Mouse (Mus musculus) adrenal gland (tissue): Measurements from ENCODE around the gene Gpr37l1.
"Not testable (repeated sequence)": the region's sequence is repeated elsewhere in the genome, so short reads cannot be mapped to it uniquely, and the experiment has no call there.

Source experiments
- intact Hi-C: fragments of 180-260 bp; cut with DNase I; formaldehyde crosslinking; loops from one replicate; pipeline ENCODE4 v1.15.1; 2025
- long read RNA-seq, 2 experiments: library from polyadenylated mRNA; unstranded; transcript quantifications; one replicate each; pipeline ENCODE4 v2.0.0; 2020; ENCODE audit warnings: borderline replicate concordance in 1 of 2; ENCODE audit not compliant: insufficient replicate concordance in 1 of 2

The Gpr37l1 gene
- long read RNA-seq, experiment 1, partial matches to known transcripts: 0 of 3 reads
- long read RNA-seq, experiment 1, other reads (novel, unspliced or antisense): 1 of 3 reads
- long read RNA-seq, experiment 2, partial matches to known transcripts: 0 of 2 reads
- long read RNA-seq, experiment 2, other reads (novel, unspliced or antisense): 0 of 2 reads

DNA sequence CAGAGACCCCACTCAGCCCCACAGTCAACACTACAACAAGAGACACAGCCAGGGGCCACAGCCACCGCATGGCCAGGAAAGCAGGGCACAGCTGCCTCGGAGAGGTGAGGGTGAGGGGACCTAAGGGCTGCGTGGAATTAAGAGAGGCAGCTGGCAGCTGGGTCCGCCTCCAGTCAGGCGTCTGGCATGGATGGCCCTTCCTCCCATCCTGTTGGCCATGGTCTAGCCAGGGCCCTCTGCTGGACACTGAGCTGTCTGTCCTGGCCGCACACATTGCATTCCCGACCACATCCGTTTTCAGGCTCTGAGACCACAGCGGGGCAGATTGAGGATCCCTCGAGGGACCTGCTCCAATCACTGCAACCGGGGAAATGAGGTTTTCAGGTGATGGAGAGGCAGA is at the start of gene Gpr37l1:
Gpr37l1 (minus strand) TSS at position 247 of the 400 bp plus-strand sequence.
- intact Hi-C loops: no loop called here

DNA sequence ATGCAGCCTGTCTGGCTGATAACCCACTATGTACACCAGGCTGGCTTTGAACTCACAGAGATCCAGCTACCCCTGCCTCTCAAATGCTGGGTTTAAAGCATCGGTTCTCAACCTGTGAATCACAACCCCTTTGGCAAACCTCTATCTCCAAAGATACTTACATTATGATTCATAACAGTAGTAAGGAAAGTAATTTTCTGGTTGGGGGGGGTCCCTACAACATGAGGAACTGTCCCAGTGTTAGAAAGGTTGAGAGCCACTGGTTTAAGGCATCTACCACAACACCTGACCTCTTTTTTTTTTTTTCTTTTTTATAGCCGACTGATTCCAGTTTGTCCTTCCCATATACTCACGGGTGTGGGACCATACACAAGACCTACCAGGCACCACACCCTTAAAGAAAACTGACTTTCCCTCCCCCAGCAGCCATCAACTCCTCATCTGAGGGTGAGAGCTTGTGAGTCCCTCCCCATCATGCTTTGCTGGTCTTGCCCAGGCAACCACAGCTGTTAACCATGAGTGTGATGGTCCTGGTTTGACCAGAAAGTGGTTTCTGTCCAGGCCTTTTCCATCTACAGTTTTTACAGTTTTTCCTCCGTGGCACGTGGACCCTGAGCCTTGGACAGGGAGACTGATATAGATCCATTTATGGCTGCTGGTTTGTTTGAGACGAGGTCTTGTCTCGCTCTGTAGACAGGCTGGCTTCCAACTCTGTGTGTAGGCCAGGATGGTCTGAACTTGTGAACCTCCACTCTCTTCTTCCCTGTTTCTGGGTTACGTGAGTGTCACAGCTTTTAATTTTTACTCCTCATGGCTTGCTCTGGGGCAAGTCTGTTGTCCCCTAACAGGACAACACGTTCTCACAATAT is 46.5 kb upstream of the Gpr37l1 start:
- intact Hi-C loops: no loop called here

DNA sequence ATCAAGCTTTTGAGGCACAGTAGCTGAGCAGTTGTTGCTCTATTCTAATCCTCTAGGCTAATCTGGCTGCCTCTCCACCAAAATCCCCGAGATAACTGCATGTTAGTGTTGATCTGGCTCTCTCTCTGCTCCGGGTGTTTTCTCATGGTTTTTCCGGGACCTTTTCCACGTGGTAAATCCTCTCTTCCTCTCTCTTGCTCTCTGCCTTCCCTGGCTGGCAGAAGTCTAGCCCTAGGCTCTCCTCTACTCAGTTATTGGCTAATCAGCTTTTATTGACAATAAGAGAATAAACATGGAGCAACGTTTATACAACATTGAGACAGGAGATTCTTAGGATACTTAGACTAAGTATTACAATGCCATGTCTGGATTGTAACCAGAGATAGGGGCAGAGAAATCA is 42.9 kb upstream of the Gpr37l1 start:
- intact Hi-C loops: no loop called here

DNA sequence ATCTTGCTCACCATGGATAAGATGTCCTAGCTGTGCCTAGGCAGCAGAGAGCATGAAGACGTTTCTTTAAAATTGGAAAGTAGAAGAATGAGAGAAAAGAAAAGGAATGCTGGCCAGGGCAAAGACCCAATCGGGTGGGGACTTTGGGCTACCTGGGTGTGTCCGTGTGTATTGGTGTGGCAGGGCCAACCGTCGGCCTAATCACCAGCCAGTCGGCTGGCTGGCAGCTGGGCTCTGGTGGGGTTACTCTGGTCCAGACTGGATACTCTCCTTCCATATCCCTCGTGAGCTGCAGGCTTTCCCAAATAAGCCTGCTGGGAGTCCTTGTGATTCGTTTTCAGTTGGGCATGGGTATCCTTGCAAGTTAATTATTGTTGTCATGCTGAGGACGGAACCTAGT is 41.2 kb upstream of the Gpr37l1 start:
- intact Hi-C loops: no loop called here

GRCm38 (mm10) chr1:135206586-135207339 is 39.3 kb upstream of the Gpr37l1 start:
- intact Hi-C loops: no loop called here

DNA sequence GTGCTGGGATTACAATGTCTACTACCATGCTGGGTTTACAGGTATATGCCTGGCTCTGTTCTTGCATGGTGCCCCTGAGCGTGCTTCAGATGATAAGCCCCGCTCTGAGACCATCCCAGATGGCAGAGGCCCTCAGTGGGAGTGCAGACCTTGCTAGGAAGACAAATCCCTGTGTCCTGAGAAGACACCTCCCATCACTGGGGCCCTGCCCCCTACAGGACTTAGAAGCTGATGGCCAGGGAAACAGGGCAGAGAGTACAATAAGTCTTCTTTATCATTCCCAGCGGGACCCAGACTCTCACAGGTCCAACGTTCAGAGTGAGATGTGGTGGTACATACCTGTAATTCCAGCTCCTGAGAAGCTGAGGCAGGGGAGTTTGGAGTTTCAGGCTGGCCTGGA is 37.8 kb upstream of the Gpr37l1 start:
- intact Hi-C loops: no loop called here

DNA sequence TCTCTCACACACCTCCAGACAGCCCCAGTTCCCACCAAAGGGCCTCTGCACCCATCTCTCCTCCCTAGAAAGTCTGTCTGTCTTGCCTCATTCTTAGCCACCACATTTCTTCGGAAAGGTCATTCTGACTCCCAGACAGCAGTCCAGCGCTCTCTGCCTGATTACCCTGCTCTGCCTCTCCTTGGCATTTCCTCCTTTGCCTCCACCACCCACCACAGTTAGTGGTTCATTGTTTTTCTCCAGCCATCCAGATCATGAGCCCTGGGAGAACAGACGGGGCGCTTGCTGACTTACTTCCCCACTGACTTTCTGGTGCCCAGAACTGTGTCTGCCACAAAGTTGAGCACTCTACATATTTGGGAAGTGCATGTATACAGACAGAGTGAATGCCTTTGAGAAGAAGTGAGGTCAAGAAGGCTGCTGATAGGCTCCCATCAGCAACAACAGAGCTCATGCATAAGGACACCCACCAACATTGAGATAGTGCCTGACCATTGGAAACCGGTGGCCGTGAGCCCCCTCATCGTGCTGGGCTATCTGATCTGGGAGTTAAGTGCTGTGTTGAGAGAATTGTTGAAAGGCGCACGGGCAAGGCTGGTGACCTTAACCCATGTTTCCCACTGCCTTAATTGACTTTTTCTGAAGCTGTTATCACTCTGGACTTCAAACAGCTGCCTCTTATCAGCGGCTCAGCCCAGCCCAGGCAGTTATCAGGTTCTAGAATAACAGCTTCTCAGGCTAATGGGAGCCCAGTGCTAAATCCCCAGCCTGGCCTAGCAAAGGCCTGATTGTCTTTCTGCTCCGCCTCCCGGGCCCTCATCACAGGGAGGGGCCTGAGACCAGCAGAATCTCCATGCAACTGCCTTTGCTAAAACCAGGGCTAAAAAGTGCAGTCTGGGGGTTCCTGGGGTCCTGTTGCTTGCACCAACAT is 37.0 kb upstream of the Gpr37l1 start:
- intact Hi-C loops: no loop called here

DNA sequence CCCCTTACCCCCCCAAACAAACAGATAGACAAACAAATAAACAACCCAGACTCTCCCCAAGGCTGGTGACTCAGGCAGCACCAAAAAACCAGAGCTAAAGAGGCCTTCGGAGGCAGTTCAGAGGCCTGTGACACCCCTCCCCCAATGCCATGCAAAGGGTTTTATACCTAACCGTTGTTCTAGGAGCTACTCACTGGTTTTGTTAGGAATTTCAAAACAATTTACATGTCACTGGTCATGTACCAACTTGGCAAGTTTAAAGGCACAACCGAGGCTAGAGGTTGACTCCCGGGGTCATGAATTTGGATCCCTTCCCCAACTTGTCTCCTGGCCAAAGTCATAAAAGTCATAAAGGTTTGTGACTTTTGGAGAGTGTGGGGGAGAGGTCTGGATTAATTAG is 32.9 kb upstream of the Gpr37l1 start:
- intact Hi-C loops: no loop called here

DNA sequence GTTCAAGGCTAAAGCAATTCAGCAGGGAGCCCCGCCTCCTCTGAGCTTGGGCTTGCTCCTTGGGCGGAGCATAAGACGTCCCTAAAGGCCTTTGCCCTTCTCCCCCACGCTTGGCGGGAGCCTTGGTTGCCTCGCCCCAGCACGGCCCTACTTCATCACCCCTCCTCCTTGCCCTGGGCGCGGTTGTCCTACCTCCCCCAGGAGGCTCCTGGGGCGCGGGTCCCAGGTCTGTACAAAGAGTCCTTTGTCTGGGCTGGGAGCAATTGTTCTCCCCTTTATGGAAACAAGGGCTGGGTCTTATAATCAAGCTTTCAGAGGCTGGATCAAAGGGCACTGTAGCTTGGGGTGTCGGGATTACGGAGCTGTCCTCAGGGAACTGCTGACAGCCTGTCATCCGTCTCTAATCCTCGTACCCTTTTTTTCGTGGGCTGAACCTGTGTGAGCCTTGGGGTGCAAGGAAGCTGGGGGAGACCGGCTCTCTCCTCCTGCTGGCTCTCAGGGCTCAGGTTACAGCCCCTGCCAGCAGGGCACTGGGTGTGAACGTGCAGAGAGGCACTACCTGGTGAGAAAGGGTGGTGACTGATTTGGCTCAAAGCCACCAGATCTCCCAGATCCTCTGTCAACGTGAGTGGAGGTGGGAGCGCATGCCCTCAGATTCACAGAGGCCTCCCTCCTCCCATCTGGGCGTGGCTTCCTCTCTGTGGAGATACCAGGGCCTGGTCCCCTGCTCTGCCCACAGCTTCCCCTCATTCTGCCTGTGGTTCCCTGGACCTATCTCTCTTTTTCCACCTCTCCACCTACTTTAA is 31.7 kb upstream of the Gpr37l1 start:
- intact Hi-C loops: no loop called here

- intact Hi-C loops: no loop called here
These were observed 30.9 kb upstream of the Gpr37l1 start for GRCm38 (mm10) chr1:135198412-135198811.

DNA sequence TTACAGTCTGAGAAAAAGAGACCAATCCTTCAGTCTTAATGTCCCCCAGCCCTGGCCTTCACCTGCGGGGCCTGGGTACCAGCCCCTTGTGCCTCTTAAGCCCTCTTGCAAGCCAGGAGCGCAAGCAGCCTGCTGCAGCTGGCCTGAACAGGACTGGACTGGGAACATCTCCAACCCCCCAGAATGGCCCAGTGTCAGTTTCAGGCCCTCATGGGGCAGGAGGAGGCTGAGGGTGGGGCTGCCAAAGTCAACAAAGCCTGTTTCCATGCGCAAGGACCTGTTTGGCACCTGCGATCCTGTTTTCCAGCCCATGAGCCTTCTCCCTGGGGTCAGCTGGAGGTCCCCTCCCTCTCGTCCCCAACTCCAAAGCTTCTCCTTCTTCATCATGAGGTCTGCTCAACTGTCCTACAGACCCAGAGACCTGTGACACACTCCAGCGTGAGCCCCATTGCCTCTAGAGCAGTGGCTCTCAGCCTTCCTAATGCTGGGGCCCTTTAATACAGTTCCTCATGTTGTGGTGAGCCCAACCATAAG is 28.5 kb upstream of the Gpr37l1 start:
- intact Hi-C loops: no loop called here

GRCm38 (mm10) chr1:135194335-135194734 is 26.9 kb upstream of the Gpr37l1 start:
- intact Hi-C loops: not testable (repeated sequence)

DNA sequence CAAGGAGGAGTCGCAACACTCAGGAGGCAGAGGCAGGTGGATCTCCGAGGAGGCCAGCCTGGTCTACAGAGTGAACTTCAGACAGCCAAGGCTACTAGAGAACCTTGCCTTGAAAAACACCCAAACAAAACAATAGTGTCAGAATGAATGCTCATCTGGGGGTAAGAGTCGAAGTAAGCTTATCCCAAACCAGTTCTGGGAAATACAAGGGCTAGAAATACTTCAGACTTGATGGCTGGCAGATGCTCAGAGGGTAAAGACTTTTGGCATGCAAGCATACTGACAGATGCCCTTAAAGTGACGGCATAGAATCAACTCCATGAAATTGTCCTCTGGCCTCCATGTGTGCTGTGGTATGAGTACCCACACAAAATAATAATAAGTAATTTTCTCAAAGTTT is 21.7 kb upstream of the Gpr37l1 start:
- intact Hi-C loops: no loop called here

GRCm38 (mm10) chr1:135188197-135188596 is 20.7 kb upstream of the Gpr37l1 start:
- intact Hi-C loops: no loop called here

- intact Hi-C loops: not testable (repeated sequence)
These were observed 19.5 kb upstream of the Gpr37l1 start for GRCm38 (mm10) chr1:135187016-135187415.

- intact Hi-C loops: no loop called here
These were observed 18.9 kb upstream of the Gpr37l1 start for GRCm38 (mm10) chr1:135186427-135186826.

DNA sequence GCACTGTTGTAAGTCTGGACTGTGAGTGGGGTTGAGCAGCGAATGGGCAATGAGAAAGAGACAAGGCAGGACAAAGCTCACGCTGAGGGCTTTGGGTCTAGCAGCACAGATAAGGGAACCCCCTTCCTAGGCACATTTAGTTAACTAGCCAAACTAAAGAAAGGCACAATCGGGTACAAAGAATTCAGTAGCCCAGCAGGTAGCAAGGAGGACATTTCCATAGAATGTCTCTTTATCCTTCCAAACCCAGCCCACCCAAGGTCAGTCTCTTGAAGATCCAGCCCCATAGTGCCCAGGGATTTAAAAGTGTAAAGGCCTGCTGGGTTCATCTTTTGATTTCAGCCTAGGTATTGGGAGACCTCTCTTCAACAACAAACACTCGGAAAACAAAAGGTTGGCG is 18.5 kb upstream of the Gpr37l1 start:
- intact Hi-C loops: no loop called here

- intact Hi-C loops: no loop called here
These were observed 16.6 kb upstream of the Gpr37l1 start for GRCm38 (mm10) chr1:135183941-135184570.

DNA sequence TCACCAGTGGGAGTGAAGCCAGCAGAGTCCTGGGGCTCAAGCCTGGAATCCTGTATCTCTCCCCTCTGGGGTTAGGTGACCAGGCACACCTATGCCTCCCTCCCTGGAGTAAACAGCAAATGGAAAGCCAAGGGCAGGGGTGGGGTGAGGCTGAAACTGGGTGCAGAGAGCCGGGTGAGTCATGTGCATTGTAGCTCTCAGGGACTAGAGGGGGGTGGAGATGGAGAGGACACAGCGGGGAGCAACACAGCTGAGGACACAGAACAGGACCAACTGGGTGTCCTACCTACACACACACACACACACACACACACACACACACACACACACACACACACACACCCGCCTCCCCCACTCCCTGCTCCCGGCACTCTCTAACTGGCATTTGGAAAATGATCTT is 16.0 kb upstream of the Gpr37l1 start:
- intact Hi-C loops: no loop called here
